Mouse (Mus musculus) lung, postnatal 0 days (tissue): ENCODE results near the gene Gm21905.

Experiments used
- CTCF ChIP-seq: IDR thresholded peaks from 2 replicates; pipeline ENCODE4 v1.5.1; 2016; ENCODE audit warnings: antibody characterized with exemption, mild to moderate bottlenecking
- EP300 ChIP-seq: IDR thresholded peaks from 2 replicates; pipeline ENCODE4 v1.6.1; 2016; ENCODE audit warnings: antibody characterized with exemption, mild to moderate bottlenecking, control low read depth

GRCm38 (mm10) chr5:67944074-67944785 is 2.0 kb downstream of the Gm21905 start:
- TF ChIP-seq CTCF (no peak), EP300 (no peak)
